Mouse (Mus musculus) embryonic facial prominence, embryonic 15.5 days (tissue): ENCODE measurements around the gene Olfr1168. TPM values are rescaled to one million over a fixed set of nuclear protein-coding genes. Genes with fewer than 3 reads are reported as not detected.
"Not testable (repeated sequence)": the region's sequence is repeated elsewhere in the genome, so short reads cannot be mapped to it uniquely, and the experiment has no call there.

Experiments
- ATAC-seq: fragments of 200-750 bp; cut with Nextera tagmentation; 2 replicates; pipeline ENCODE4 v1.8.0; 2017; ENCODE audit warnings: low read depth, moderate TSS enrichment; ENCODE audit not compliant: insufficient number of reproducible peaks, low FRiP score, low TSS enrichment
- H3K27ac ChIP-seq: fragments of 300-500 bp; sonication (generic); replicated peaks from 2 replicates; pipeline ENCODE4 v1.5.1; 2015; ENCODE audit warnings: mild to moderate bottlenecking, inconsistent platforms
- H3K27me3 ChIP-seq: fragments of 300-500 bp; sonication (generic); 2 replicates; pipeline ENCODE4 v1.6.1; 2015; ENCODE audit warnings: inconsistent platforms
- H3K36me3 ChIP-seq: fragments of 300-500 bp; sonication (generic); 2 replicates; pipeline ENCODE4 v1.6.1; 2015; ENCODE audit warnings: mild to moderate bottlenecking, inconsistent platforms
- H3K4me1 ChIP-seq: fragments of 300-500 bp; sonication (generic); 2 replicates; pipeline ENCODE4 v1.6.1; 2015; ENCODE audit warnings: inconsistent platforms
- H3K4me2 ChIP-seq: fragments of 300-500 bp; sonication (generic); replicated peaks from 2 replicates; pipeline ENCODE4 v1.6.1; 2015; ENCODE audit warnings: mild to moderate bottlenecking, inconsistent platforms
- H3K4me3 ChIP-seq: fragments of 300-500 bp; sonication (generic); replicated peaks from 2 replicates; pipeline ENCODE4 v1.5.1; 2015; ENCODE audit warnings: mild to moderate bottlenecking, inconsistent platforms
- H3K9ac ChIP-seq: fragments of 300-500 bp; sonication (generic); 2 replicates; pipeline ENCODE4 v1.6.1; 2015; ENCODE audit warnings: inconsistent platforms
- H3K9me3 ChIP-seq: fragments of 300-500 bp; sonication (generic); replicated peaks from 2 replicates; pipeline ENCODE4 v1.6.1; 2016; ENCODE audit warnings: inconsistent platforms
- WGBS: fragments of 180-500 bp; shearing (Covaris S2); methylation state at CpG from one replicate; pipeline ENCODE4 v1.1.7; 2015; 5-methylcytosine and 5-hydroxymethylcytosine counted together
- polyA plus RNA-seq: library from polyadenylated mRNA; unstranded; fragments of >200 nt; fragmentation: Nextera tagmentation; extraction: Ambion mirVana; gene quantifications from 2 replicates; pipeline ENCODE4 v1.2.1, GENCODE M21; 2015

Olfr1168 gene
- polyA plus RNA-seq, result not detected in 2 replicates

GRCm38 (mm10) chr2:88181580-88181979, at the start of gene Olfr1168:
Olfr1168 (plus strand) TSS chr2:88181880.
- no peaks in the 10 kb centered on the region for H3K9me3 ChIP-seq
- no peak within 1 kb of the TSS for H3K27ac ChIP-seq
- no peaks in the 10 kb centered on the region for H3K27me3 ChIP-seq
- no peak within 1 kb of the TSS for H3K4me2 ChIP-seq
- H3K4me1 ChIP-seq, result no peaks in the 10 kb centered on the region
- ATAC-seq, result no peak
- H3K9ac ChIP-seq, result no peak within 1 kb of the TSS
- no peak within 1 kb of the TSS for H3K4me3 ChIP-seq
- 89% methylated on average over 2 of the region's 2 CpGs for WGBS
- H3K36me3 ChIP-seq, result no peaks in the 10 kb centered on the region

GRCm38 (mm10) chr2:88155093-88155492, 26.6 kb upstream of the Olfr1168 start, which contains the start of gene Olfr1167:
Olfr1167 (minus strand) TSS chr2:88155193.
- not testable (repeated sequence) for H3K36me3 ChIP-seq, ATAC-seq, H3K9ac ChIP-seq, H3K4me2 ChIP-seq, H3K4me1 ChIP-seq, H3K27ac ChIP-seq, H3K4me3 ChIP-seq, H3K27me3 ChIP-seq, H3K9me3 ChIP-seq
- WGBS, result 86% methylated on average over 1 of the region's 1 CpGs

GRCm38 (mm10) chr2:88220784-88221183, 39.1 kb downstream of the Olfr1168 start:
- H3K36me3 ChIP-seq, result no peaks in the 10 kb centered on the region
- H3K4me3 ChIP-seq, result no peak overlapping the region
- ATAC-seq, result no peak
- no peaks in the 10 kb centered on the region for H3K9me3 ChIP-seq
- H3K27me3 ChIP-seq, result no peaks in the 10 kb centered on the region
- H3K4me2 ChIP-seq, result no peak overlapping the region
- WGBS, result 88% methylated on average over 1 of the region's 1 CpGs
- no peak overlapping the region for H3K9ac ChIP-seq
- H3K4me1 ChIP-seq, result no peaks in the 10 kb centered on the region
- no peak overlapping the region for H3K27ac ChIP-seq

GRCm38 (mm10) chr2:88228234-88228633, 46.6 kb downstream of the Olfr1168 start, which contains the start of gene Olfr1170:
Olfr1170 (minus strand) TSS chr2:88228334.
- 85% methylated on average over 1 of the region's 1 CpGs for WGBS

More at GRCm38 (mm10) chr2:88228234-88228633, 46.6 kb downstream of the Olfr1168 start, which contains the start of gene Olfr1170:
- no peaks in the 10 kb centered on the region for H3K27me3 ChIP-seq
- H3K4me3 ChIP-seq, result no peak within 1 kb of the TSS
- ATAC-seq, result no peak
- H3K9ac ChIP-seq, result no peak within 1 kb of the TSS
- no peaks in the 10 kb centered on the region for H3K9me3 ChIP-seq
- H3K4me2 ChIP-seq, result no peak within 1 kb of the TSS
- no peaks in the 10 kb centered on the region for H3K4me1 ChIP-seq
- no peak within 1 kb of the TSS for H3K27ac ChIP-seq
- no peaks in the 10 kb centered on the region for H3K36me3 ChIP-seq

Other genes with a start within 250 kb of the Olfr1168 start
- gene Olfr1155, start 236.7 kb upstream of the Olfr1168 start, polyA plus RNA-seq, result 0.17 TPM in 1 of 2 replicates, not detected in the other
- gene Olfr1156, start 228.8 kb upstream of the Olfr1168 start, polyA plus RNA-seq, result 0.07 TPM in 1 of 2 replicates, not detected in the other
- gene Olfr1157, start 213.6 kb upstream of the Olfr1168 start, polyA plus RNA-seq, result 0.03 TPM in 1 of 2 replicates, not detected in the other
- gene Olfr74, start 207.2 kb upstream of the Olfr1168 start, polyA plus RNA-seq, result not detected in 2 replicates
- not detected in 2 replicates for gene Olfr1158, start 191.8 kb upstream of the Olfr1168 start, polyA plus RNA-seq
- 0.17 TPM in 1 of 2 replicates, not detected in the other for gene Olfr1160, start 173.6 kb upstream of the Olfr1168 start, polyA plus RNA-seq
- gene Olfr1161, start 159.1 kb upstream of the Olfr1168 start, polyA plus RNA-seq, result not detected in 2 replicates
- 0.11 and 0.18 TPM in 2 replicates for gene Olfr73, start 144.2 kb upstream of the Olfr1168 start, polyA plus RNA-seq
- gene Olfr1162, start 130.8 kb upstream of the Olfr1168 start, polyA plus RNA-seq, result 0.12 TPM in 1 of 2 replicates, not detected in the other
- not detected in 2 replicates for gene Olfr1163, start 110.0 kb upstream of the Olfr1168 start, polyA plus RNA-seq
- not detected in 2 replicates for gene Olfr1164, start 87.9 kb upstream of the Olfr1168 start, polyA plus RNA-seq
- not detected in 2 replicates for gene Olfr1166, start 53.6 kb upstream of the Olfr1168 start, polyA plus RNA-seq
- gene Olfr1167, start 26.7 kb upstream of the Olfr1168 start, polyA plus RNA-seq, result not detected in 2 replicates
- not detected in 2 replicates for gene Olfr1170, start 46.5 kb downstream of the Olfr1168 start, polyA plus RNA-seq
- gene Olfr1173, start 98.0 kb downstream of the Olfr1168 start, polyA plus RNA-seq, result not detected in 2 replicates
- gene Olfr1174-ps, start 133.3 kb downstream of the Olfr1168 start, polyA plus RNA-seq, result not detected in 2 replicates
- not detected in 2 replicates for gene Olfr1175-ps, start 145.3 kb downstream of the Olfr1168 start, polyA plus RNA-seq
- gene Olfr1176, start 154.8 kb downstream of the Olfr1168 start, polyA plus RNA-seq, result 0.40 and 0.41 TPM in 2 replicates
- 0.13 and 0.23 TPM in 2 replicates for gene Olfr1177-ps, start 164.6 kb downstream of the Olfr1168 start, polyA plus RNA-seq
- gene Olfr1178, start 205.2 kb downstream of the Olfr1168 start, polyA plus RNA-seq, result not detected in 2 replicates
- not detected in 2 replicates for gene Olfr1179, start 224.6 kb downstream of the Olfr1168 start, polyA plus RNA-seq
- gene Olfr1180, start 237.3 kb downstream of the Olfr1168 start, polyA plus RNA-seq, result not detected in 2 replicates
- gene Olfr1181, start 244.3 kb downstream of the Olfr1168 start, polyA plus RNA-seq, result not detected in 2 replicates